Mouse (Mus musculus) lung, postnatal 14 days (tissue): ENCODE measurements around the gene Cuedc2.
A peak's percentile ranks its signal among the peaks of the same experiment; 100 is the strongest.

Source experiments
- DNase-seq: peaks from one replicate; pipeline ENCODE4 v3.0.0; 2021

Gene Cuedc2

DNA sequence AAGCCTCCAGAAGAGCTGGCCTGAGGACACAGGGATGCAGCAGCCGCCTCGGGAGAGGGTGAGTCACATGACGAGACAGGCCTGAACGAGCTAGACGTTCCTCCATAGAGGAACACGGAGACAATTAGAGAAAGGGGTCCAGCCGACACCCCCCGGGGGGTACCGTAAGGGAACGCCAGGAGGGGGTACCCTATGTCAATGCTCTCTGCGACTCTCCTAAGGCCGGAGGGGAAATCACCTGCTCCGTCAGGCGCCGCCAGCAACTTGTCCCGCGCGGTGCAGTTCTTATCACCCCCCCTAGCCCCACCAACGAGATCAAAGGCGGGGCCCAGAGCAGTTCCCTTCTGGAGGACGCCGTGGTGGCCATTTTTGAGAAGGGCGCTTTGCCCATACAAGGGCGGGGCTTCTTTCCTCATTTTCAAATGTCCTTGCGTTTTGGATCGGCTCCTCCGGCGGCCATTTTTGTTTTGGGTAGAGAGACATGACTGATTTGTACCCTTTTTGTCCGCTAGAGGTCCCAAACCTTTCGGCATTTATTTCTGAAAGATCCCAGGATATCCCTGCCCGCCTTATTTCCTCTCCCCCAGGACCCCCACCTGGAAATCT is at the start of gene Cuedc2:
Gene Cuedc2, minus strand, starts transcription at position 372 of the 606 bp plus-strand sequence.
- peak; percentile 100 for DNase-seq

DNA sequence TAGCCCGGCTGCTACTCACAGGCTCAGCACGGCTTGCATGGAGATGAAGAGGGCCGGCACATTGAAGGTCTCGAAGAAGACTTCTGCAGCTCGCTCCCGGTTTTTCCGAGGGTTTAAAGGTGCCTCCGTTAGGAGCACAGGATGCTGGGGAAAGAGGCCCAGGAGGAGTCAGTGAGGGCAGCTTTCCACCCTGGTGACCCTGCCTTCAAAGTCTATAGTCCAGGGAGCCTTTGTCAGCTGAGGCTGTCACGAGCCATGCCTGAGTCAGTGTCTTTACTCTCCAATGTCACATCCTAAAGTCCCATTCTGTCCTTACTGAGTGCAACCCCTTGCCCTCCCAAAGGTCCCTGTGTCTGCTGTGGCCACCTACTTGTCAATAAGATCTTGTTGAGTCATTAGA is 43.8 kb upstream of the Cuedc2 start:
- no peak for DNase-seq

DNA sequence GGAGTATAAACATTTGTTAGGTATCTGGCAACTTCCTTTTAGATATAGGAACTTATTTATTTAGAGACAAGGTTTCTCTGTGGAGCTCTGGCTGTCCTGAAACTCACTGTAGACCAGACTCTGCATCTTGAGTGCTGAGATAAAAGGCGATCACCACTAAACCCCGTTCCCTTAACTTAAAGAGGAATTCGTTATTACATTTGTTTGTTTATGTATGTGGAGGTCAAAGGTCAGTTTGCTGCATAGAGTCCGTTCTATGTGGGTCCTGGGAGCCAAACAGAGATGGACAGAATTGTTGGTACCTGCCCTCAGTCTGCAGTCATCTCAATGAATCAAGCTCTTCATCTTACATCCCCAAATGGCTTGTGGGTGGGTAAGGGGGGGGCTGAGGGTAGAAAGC is 37.4 kb upstream of the Cuedc2 start:
- no peak for DNase-seq

DNA sequence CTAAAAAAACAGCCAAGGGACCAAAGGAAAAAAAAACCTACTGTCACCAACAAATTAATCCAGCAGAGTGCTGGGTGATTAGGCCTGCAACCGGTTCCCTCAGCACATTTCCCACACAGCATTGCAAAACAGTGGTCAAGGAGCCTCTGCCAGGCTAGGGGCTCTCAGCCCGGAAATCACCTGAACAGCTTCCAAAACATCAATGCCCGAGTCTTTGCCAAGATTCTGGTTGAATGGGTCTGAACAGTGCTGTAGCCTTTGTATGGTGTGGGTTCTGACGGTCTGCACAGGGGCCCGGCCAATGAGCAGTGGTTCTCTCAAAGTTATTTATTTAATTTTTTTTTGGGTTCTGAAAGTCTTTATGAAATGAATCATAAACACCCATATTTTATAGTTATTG is 37.0 kb upstream of the Cuedc2 start:
- peak; percentile 41 for DNase-seq

GRCm38 (mm10) chr19:46374477-46375088 is 36.1 kb upstream of the Cuedc2 start:
- DNase-seq, result no peak

GRCm38 (mm10) chr19:46369204-46369603 is 30.7 kb upstream of the Cuedc2 start:
- DNase-seq, result peak; percentile 77

GRCm38 (mm10) chr19:46367798-46368590 is 29.5 kb upstream of the Cuedc2 start:
- no peak for DNase-seq

- DNase-seq, result no peak
Observed at GRCm38 (mm10) chr19:46363294-46364009, 24.9 kb upstream of the Cuedc2 start.

GRCm38 (mm10) chr19:46362104-46362503 is 23.6 kb upstream of the Cuedc2 start:
- no peak for DNase-seq

DNA sequence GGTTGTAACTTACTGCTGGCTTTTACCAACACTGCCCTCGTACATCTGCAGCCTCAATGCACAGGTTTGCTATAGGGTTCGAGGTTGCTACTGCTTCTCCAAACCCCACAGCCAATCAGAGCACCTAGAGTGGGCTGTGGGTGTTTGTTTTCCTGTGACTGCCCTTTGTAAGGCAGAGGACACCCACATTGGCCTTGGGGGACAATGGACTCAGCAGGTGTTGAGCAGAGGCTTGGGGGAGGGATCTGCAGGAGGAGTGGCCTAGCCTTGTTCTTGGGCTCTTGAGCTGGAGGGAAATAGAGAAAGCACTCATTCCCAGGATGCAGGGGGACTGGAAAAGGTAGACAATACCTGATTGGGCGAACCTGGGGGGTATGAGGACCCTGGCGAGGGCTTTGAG is 19.9 kb upstream of the Cuedc2 start:
- no peak for DNase-seq

DNA sequence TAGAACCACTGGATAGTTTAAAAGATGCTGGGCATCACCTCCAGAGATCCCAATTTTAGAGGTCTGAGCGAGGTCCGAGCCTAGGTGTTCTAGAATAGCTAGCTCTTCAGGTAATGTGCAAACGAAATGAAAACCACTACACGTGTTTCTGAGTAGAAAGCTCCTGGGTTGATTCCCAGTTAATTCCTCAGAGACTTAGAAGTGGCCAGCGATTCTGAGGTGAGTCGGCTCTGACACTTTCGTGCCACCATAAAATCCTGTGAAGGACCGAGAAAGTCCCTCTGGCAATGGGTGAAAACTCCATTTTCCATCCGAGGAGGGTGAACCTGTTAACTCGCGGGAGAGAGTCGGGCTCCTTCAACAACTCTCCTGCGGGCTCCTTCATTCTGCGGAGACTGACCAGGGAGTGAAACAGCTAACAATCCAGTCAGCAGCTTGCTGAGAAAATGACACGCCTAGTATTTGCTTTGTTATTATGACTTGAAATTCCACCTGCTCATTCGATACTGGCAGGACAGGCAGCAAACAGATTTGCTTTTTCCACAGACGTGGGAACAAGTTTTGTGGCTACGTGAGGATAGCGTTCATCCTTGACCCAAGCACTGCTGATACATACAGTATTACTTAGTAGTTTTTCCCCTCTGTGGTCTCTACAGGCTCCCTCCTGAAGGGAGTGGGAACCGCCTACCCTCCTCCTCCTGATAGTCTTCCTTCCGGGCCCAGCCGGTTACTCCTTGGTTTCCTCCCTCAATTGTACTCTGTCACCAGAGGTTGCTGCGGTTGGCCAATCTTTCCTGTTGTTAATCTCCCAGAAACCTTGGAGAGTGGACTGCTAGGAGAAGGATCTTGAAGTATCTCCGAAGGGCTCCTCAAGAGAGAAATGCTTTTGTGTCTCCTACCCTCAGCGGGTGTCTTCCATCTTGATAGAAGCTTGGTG is 19.1 kb upstream of the Cuedc2 start:
- peak; percentile 58 for DNase-seq

DNA sequence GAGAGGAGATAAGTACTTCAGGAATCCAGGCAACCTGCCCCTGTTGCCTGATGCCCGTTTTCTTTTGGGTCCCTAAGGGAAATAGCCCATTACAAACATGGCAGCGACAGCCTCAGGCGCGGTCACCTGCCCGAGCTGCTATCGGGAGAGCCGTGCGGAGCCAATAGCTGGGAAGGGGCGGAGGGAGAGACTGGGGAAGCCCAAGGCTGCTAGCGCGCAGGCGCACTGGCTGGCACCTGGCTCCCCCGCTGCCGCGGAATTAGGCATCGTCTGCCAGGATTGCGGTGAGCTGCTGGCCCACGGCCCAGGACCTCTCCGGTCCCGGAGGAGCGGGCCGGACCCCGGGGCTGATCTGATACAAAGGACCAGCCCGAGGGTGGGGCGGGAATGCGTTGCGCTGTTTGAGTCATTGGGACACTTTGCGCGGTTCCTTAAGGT is 18.2 kb upstream of the Cuedc2 start:
- peak; percentile 90 for DNase-seq

DNA sequence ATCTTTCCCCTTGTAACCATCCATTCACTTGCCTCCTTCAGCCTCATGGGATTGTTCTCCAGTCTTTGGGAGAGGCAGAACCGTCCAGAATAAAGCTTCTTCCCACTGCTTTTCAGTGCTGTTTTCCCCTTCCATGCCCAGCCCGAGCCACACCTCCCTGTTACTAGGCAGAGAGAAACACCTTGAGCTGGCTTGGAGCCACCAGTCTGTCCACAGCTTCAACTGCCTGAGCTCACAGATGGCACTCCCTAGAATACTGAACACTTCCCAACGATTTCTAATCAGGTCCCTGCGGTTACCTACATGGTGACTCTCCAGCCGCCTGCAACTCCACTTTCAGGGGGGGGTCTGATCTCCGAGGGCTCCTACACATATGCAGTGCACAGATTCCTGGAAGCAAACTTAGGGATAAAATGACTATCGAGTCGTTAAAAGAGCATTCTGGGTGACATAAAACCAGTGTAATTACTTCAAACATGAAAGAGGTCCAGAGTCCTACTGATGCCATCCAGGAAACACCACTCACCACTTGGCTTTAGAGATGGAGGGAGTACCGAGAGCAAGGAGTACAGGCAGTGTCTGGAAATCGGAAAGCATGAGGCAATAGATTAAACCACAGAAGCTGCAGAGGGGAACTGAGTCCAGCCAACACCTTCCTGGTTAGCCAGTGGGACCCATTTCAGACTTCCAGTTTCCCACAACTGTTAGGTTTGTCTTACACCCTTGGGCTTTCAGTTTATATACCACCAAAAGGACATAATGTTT is 11.8 kb upstream of the Cuedc2 start, which contains the start of gene 2310034G01Rik:
Gene 2310034G01Rik, minus strand, starts transcription at position 135 of the 765 bp plus-strand sequence.
- DNase-seq, result peak; percentile 62

GRCm38 (mm10) chr19:46349550-46349949 is 11.0 kb upstream of the Cuedc2 start:
- DNase-seq, result no peak

- DNase-seq, result peak; percentile 73
Observed at GRCm38 (mm10) chr19:46348761-46349458, 10.4 kb upstream of the Cuedc2 start.

GRCm38 (mm10) chr19:46347936-46348668 is 9.6 kb upstream of the Cuedc2 start:
- no peak for DNase-seq

DNA sequence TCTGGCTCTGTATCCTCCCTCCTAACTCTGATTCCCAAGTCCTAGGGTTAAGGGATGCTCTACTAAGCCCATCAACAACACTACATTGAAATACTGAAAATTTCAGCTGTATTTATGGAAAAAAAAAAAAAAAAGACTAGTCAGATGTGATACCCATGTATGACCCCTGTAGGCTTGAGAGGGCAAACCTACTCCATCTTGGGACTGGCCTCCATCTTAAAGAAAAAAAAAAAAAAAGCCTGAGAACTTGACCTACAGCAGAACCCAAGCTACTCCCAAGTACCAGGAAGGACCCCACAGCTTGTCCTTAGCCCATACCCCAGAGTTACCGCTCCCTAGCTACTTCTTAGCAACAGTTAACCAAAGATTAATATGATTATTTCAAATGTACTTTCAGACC is 8.6 kb upstream of the Cuedc2 start:
- no peak for DNase-seq

DNA sequence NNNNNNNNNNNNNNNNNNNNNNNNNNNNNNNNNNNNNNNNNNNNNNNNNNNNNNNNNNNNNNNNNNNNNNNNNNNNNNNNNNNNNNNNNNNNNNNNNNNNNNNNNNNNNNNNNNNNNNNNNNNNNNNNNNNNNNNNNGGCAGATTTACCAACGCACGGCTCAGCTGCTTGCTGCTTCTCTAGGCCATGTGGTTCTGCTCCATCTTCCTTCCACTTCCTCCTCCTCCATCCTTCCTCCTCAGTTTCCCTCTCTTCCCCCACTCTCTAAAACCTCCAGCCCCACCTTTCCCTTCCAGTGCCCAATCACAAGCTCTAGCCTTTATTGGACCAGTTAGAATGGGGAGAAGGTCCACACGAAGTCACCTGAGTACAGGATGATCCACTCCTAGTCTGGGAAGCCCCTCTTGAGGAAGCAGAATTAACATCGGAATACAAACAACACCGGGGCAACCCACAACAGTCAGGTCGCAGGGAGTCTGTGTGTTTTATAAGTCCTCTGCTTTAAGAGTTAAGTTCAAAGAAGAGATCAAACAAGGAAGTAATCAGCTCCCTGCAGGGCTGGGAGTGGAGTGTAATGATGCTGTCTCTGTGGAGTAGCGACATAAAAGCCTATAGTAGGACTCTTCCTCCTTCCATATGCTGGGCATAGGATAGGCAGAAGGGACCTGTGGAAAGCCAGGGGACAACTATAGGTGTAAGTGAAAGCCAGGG is 6.4 kb upstream of the Cuedc2 start:
- no peak for DNase-seq

- DNase-seq, result peak; percentile 81
Observed at GRCm38 (mm10) chr19:46339287-46339971, 927 bp upstream of the Cuedc2 start.
